Mouse (Mus musculus) cerebellum, adult 2 months (tissue): ENCODE measurements around the gene Tcfl5. TPM values are rescaled to one million over a fixed set of nuclear protein-coding genes. Genes with fewer than 3 reads are reported as not detected.

Experiments
- DNase-seq, 2 experiments: peaks; one replicate each; pipeline ENCODE4 v3.0.0; 2021
- H3K27ac ChIP-seq: fragments of 200-500 bp; 2 replicates; pipeline ENCODE4 v1.5.1; 2012; ENCODE audit warnings: low read length, control low read depth, inconsistent platforms; ENCODE audit not compliant: insufficient read depth
- H3K27me3 ChIP-seq: fragments of 200-500 bp; 2 replicates; pipeline ENCODE4 v1.6.1; 2012; ENCODE audit warnings: inconsistent platforms, mild to moderate bottlenecking, low read length, moderate library complexity; ENCODE audit not compliant: control insufficient read depth, insufficient read depth
- H3K4me1 ChIP-seq: fragments of 200-500 bp; 2 replicates; pipeline ENCODE4 v1.6.1; 2011; ENCODE audit warnings: low read length; ENCODE audit not compliant: control insufficient read depth, insufficient read depth
- H3K4me3 ChIP-seq: fragments of 200-500 bp; replicated peaks from 2 replicates; pipeline ENCODE3; 2011; ENCODE audit warnings: mild to moderate bottlenecking, low read depth, low read length, control low read depth; ENCODE audit not compliant: insufficient read depth
- CTCF ChIP-seq: fragments of 200-500 bp; IDR thresholded peaks from 2 replicates; pipeline ENCODE4 v1.5.1; 2011; ENCODE audit warnings: low read depth, mild to moderate bottlenecking, control low read depth, low read length, moderate library complexity, borderline replicate concordance; ENCODE audit not compliant: insufficient read depth
- POLR2A ChIP-seq: fragments of 200-500 bp; IDR thresholded peaks from 2 replicates; pipeline ENCODE4 v1.6.1; 2011; ENCODE audit warnings: low read length, control low read depth, borderline replicate concordance; ENCODE audit not compliant: insufficient read depth
- WGBS: fragments of 180-500 bp; shearing (Covaris S2); methylation state at CpG from one replicate; pipeline ENCODE4 v1.1.7; 2018; 5-methylcytosine and 5-hydroxymethylcytosine counted together
- polyA plus RNA-seq: library from polyadenylated mRNA; depleted of rRNA; stranded (reverse); fragments of >200 nt; gene quantifications from 2 replicates; pipeline ENCODE4 v1.2.3, GENCODE M21; 2012; rRNA removed

Tcfl5 gene
- polyA plus RNA-seq = 0.11 and 0.24 TPM in 2 replicates

DNA sequence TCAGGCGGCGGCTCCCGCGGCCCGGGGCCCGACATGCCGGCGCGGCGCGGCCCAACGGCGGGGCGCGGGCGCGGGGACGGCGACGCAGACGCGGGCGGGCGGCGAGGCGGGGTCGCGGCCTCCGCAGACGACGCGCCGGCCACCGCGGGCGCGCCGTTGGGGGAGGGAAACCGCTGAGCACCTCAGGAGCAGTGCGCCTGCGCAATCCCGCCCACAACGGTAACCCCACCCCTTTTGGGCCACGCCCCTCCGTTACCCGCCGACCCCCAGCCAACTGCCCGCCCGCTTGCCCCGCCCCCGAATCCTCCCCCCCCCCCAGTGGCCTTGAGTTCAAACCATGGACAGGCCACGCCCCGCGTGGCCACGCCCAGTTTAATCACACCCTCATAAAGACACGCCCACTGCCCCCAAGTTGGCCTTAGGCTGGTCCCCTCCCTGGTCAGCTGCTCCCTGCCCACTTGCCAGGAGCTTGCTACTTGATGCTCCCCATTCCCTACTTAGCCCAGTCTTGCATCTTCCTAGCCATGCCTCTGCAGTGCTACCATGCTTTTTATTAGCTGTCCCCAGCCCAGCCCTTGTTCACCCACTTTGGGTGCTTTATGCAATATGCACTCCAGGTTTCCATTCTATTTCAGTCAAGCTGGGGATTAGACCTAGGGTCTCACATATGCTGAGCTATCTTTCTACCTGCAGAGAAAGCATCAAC lies at the start of gene Tcfl5:
Gene Tcfl5 (minus strand): TSS at position 154 of the 706 bp plus-strand sequence.
- Histone ChIP-seq H3K27ac (no peak within 1 kb of the TSS), H3K4me3 (no peak within 1 kb of the TSS), H3K4me1 (no peaks in the 10 kb centered on the region), H3K27me3 (no peaks in the 10 kb centered on the region; the same call in 1 of the 2 replicates)
- DNase-seq = no peak
- TF ChIP-seq CTCF = no peak
- TF ChIP-seq POLR2A = no peak
- WGBS = 7% methylated on average over 55 of the region's 56 CpGs

DNA sequence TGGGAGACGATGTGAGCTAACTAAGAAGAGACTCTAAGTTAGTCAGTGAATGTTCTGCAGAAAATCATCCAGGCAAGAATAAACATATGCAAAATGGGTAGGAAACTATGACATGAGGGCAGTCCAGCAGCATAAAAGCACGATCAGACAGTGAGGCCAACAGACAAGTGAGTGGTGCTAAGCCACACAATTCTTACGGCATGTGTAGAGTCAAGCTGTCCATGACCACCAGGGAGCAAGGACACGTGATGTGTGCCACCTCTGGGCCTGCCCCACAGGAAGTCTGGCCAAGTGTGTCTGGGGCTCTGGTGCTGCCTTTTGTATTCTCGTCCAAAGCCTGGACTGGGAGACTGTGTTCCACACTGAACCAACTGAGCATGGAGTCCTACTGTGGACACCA lies 47.3 kb upstream of the Tcfl5 start:
- no peaks in the 10 kb centered on the region for H3K27me3 ChIP-seq
- TF ChIP-seq POLR2A = no peak
- no peak for TF ChIP-seq CTCF
- no peak for DNase-seq
- 34% methylated on average over 5 of the region's 5 CpGs for WGBS
- no peak overlapping the region for H3K4me3 ChIP-seq
- H3K4me1 ChIP-seq = peaks cover 4% of the 10 kb centered on the region; the same call in 1 of the 2 replicates
- H3K27ac ChIP-seq = no peak overlapping the region

GRCm38 (mm10) chr2:180684031-180684430 lies 41.5 kb upstream of the Tcfl5 start:
- no peak for TF ChIP-seq CTCF
- DNase-seq = no peak
- Histone ChIP-seq H3K27ac (no peak overlapping the region), H3K27me3 (no peaks in the 10 kb centered on the region), H3K4me1 (no peaks in the 10 kb centered on the region), H3K4me3 (no peak overlapping the region)
- 93% methylated on average over 4 of the region's 4 CpGs for WGBS

DNA sequence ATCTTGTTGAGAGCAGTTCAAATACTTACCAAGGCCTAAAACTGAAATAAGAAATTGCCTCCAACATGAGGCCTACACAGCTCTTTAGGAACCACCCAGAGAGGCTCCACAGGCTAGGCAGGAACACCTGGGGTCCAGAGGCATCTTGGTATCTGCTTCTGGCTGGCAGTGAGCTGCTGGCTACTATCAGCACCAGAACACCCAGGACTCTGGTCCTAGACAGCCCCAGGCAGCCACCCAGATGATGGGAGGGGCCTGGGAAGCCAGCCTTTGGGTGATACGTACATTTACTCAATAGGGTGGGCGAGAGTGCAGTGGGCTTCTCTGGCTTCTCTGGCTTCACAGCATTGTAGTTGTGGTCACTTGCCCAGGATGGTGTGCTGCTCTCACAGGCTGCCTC lies 41.0 kb upstream of the Tcfl5 start:
- Histone ChIP-seq H3K27me3 (no peaks in the 10 kb centered on the region), H3K4me1 (no peaks in the 10 kb centered on the region), H3K4me3 (no peak overlapping the region), H3K27ac (no peak overlapping the region)
- WGBS = 67% methylated on average over 2 of the region's 2 CpGs
- no peak for DNase-seq
- no peak for TF ChIP-seq POLR2A
- TF ChIP-seq CTCF = no peak

GRCm38 (mm10) chr2:180681225-180681624 lies 38.7 kb upstream of the Tcfl5 start:
- DNase-seq = no peak
- Histone ChIP-seq H3K27me3 (no peaks in the 10 kb centered on the region), H3K4me3 (no peak overlapping the region), H3K4me1 (no peaks in the 10 kb centered on the region), H3K27ac (no peak overlapping the region)
- 46% methylated on average over 2 of the region's 2 CpGs for WGBS
- TF ChIP-seq CTCF (no peak), POLR2A (no peak)

DNA sequence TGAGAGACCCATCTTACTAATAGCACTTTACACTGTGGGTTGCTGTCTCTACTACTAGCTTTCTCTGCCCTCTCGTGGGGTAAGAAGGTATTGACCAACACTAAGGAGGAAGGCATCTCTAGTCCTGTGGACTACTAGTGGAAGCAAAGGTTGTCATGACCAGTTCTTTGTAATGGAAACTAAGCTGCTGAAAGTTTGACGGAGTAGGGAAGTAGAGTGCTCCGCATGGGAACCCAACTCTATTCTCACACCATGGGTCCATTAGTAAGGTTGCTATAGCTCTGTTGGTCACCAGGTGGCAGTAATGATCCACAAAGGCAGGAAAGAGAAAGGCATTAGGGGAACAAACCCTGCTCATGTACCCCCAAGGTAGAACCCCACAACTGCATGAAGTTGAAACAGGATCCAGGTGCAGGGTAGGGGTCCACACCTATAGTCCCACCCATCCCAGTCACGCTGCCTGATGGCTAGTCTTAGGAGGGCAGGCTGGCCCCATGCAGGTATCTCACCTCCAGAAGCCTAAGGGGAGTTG lies 36.2 kb upstream of the Tcfl5 start:
- 14% methylated on average over 4 of the region's 4 CpGs for WGBS
- no peak overlapping the region for H3K27ac ChIP-seq
- H3K4me1 ChIP-seq = no peaks in the 10 kb centered on the region
- peak; percentile 49 to 62 for DNase-seq
- H3K27me3 ChIP-seq = no peaks in the 10 kb centered on the region
- TF ChIP-seq POLR2A = no peak
- TF ChIP-seq CTCF = peak; percentile 74
- no peak overlapping the region for H3K4me3 ChIP-seq

GRCm38 (mm10) chr2:180676706-180677105 lies 34.2 kb upstream of the Tcfl5 start:
- WGBS = 85% methylated on average over 2 of the region's 2 CpGs
- TF ChIP-seq POLR2A (no peak), CTCF (no peak)
- no peak for DNase-seq
- Histone ChIP-seq H3K27me3 (no peaks in the 10 kb centered on the region), H3K4me1 (no peaks in the 10 kb centered on the region), H3K4me3 (no peak overlapping the region), H3K27ac (no peak overlapping the region)

DNA sequence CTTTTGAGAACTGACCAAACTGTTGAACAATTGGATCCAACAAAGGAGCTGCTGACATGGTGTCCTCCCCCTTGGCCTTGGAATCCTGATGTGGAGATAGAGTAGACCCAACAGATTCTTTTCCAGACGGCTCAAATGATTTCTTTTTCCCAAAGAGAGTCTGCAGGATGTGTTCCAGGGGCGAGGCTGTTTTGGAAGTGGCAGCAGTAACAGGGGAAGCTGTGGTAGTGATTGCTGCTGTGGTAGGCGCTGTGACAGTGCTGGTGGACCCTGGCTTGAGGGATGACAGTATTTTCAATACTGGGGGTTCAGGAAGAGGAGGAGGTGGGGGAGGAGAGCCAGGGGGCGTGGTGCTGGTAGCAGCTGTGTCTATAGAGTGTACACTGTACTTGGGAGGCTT lies 19.5 kb upstream of the Tcfl5 start:
- DNase-seq = no peak
- H3K27me3 ChIP-seq = no peaks in the 10 kb centered on the region
- TF ChIP-seq CTCF = no peak
- no peak for TF ChIP-seq POLR2A
- 85% methylated on average over 4 of the region's 4 CpGs for WGBS
- H3K4me1 ChIP-seq = no peaks in the 10 kb centered on the region
- no peak overlapping the region for H3K4me3 ChIP-seq
- no peak overlapping the region for H3K27ac ChIP-seq
